Mouse (Mus musculus): ENCODE data around the gene Muc3. TPM values are rescaled to one million over a fixed set of nuclear protein-coding genes. Genes with fewer than 3 reads are reported as not detected.

Muc3 gene
- total and polyA plus RNA-seq, 3 experiments = not detected

- no peak for DNase-seq (ENCODE audit: low read depth, low spot score)
Measured at GRCm38 (mm10) chr5:137185362-137185761, 36.2 kb upstream of the Muc3 start.

GRCm38 (mm10) chr5:137179646-137180374, 30.7 kb upstream of the Muc3 start:
- no peak overlapping the region for H3K4me3 ChIP-seq (ENCODE audit: control insufficient read depth in 1 of 2, insufficient read depth in 1 of 2, low read depth in 2 of 2, low read length in 2 of 2)
- TF ChIP-seq SIN3A (IDR thresholded peaks at IDR 0.05; ENCODE audit: low read length) (no peak), MEF2A (IDR thresholded peaks at IDR 0.05; ENCODE audit: extremely low read depth, insufficient replicate concordance, low read depth, low read length, poor library complexity, severe bottlenecking) (no peak)
- no peak overlapping the region for H3K27ac ChIP-seq (ENCODE audit: control insufficient read depth, low read depth, low read length)
- peaks cover 8 to 13% of the 10 kb centered on the region in 2 experiments for H3K27me3 ChIP-seq (ENCODE audit: control insufficient read depth in 1 of 2, insufficient read depth in 2 of 2, low read length in 2 of 2)
- H3K9me3 ChIP-seq (replicated peaks; ENCODE audit: insufficient read depth, low read length) = no peaks in the 10 kb centered on the region
- no peaks in the 10 kb centered on the region for H3K4me1 ChIP-seq (ENCODE audit: control insufficient read depth in 1 of 2, insufficient read depth in 2 of 2, low read length in 2 of 2)
- DNase-seq (ENCODE audit: low read depth, low spot score) = no peak
- no peaks in the 10 kb centered on the region for H3K79me2 ChIP-seq (ENCODE audit: control insufficient read depth, insufficient read depth, low read length, poor library complexity)
- no peak overlapping the region for H3K9ac ChIP-seq (ENCODE audit: control insufficient read depth, low read depth, low read length, poor library complexity, severe bottlenecking)
- no peaks in the 10 kb centered on the region for H3K36me3 ChIP-seq (ENCODE audit: control insufficient read depth in 1 of 2, insufficient read depth in 2 of 2, low read length in 2 of 2)

More at GRCm38 (mm10) chr5:137185362-137185761, 36.2 kb upstream of the Muc3 start:
- no peak overlapping the region for H3K4me3 ChIP-seq (ENCODE audit: control insufficient read depth in 1 of 2, insufficient read depth in 1 of 2, low read depth in 2 of 2, low read length in 2 of 2)
- H3K27me3 ChIP-seq (ENCODE audit: control insufficient read depth in 1 of 2, insufficient read depth in 2 of 2, low read length in 2 of 2) = peaks cover 0 to 4% of the 10 kb centered on the region in 2 experiments
- H3K36me3 ChIP-seq (ENCODE audit: control insufficient read depth in 1 of 2, insufficient read depth in 2 of 2, low read length in 2 of 2) = peaks cover 0 to 4% of the 10 kb centered on the region in 2 experiments; a peak in 1 of 4 replicates
- H3K79me2 ChIP-seq (ENCODE audit: control insufficient read depth, insufficient read depth, low read length, poor library complexity) = no peaks in the 10 kb centered on the region; the same call in 1 of the 2 replicates
- TF ChIP-seq JUND (IDR thresholded peaks at IDR 0.05; ENCODE audit: low read depth, low read length) (no peak), TCF12 (IDR thresholded peaks at IDR 0.05; ENCODE audit: low read depth, low read length) (no peak)
- H3K9ac ChIP-seq (ENCODE audit: control insufficient read depth, low read depth, low read length, poor library complexity, severe bottlenecking) = no peak overlapping the region
- no peak overlapping the region for H3K27ac ChIP-seq (ENCODE audit: control insufficient read depth, low read depth, low read length)
- H3K4me1 ChIP-seq (ENCODE audit: control insufficient read depth in 1 of 2, insufficient read depth in 2 of 2, low read length in 2 of 2) = peaks cover 0 to 7% of the 10 kb centered on the region in 2 experiments; a peak in 2 of 4 replicates
- no peaks in the 10 kb centered on the region for H3K9me3 ChIP-seq (replicated peaks; ENCODE audit: insufficient read depth, low read length)

GRCm38 (mm10) chr5:137173967-137174366, 24.8 kb upstream of the Muc3 start:
- no peaks in the 10 kb centered on the region for H3K9me3 ChIP-seq (replicated peaks; ENCODE audit: insufficient read depth, low read length)
- no peak overlapping the region for H3K27ac ChIP-seq (ENCODE audit: control insufficient read depth, low read depth, low read length)
- 0 out of 4 replicates have a peak, but pooled peaks cover 0 to 2% of the 10 kb centered on the region in 2 experiments for H3K36me3 ChIP-seq (ENCODE audit: control insufficient read depth in 1 of 2, insufficient read depth in 2 of 2, low read length in 2 of 2)
- H3K4me3 ChIP-seq (ENCODE audit: control insufficient read depth in 1 of 2, insufficient read depth in 1 of 2, low read depth in 2 of 2, low read length in 2 of 2) = no peak overlapping the region
- H3K4me1 ChIP-seq (ENCODE audit: control insufficient read depth in 1 of 2, insufficient read depth in 2 of 2, low read length in 2 of 2) = peaks cover 0 to 8% of the 10 kb centered on the region in 2 experiments; a peak in 1 of 4 replicates
- H3K79me2 ChIP-seq (ENCODE audit: control insufficient read depth, insufficient read depth, low read length, poor library complexity) = no peaks in the 10 kb centered on the region
- no peak for DNase-seq (ENCODE audit: low read depth, low spot score)
- H3K9ac ChIP-seq (ENCODE audit: control insufficient read depth, low read depth, low read length, poor library complexity, severe bottlenecking) = no peak overlapping the region
- TF ChIP-seq USF1 (IDR thresholded peaks at IDR 0.05; ENCODE audit: low read depth, low read length) = 0 out of 2 replicates have a peak, but pooled peaks have one; percentile 21
- no peak for TF ChIP-seq MAFK (IDR thresholded peaks at IDR 0.05; ENCODE audit: borderline replicate concordance, low read depth, low read length)
- H3K27me3 ChIP-seq (ENCODE audit: control insufficient read depth in 1 of 2, insufficient read depth in 2 of 2, low read length in 2 of 2) = peaks cover 5 to 10% of the 10 kb centered on the region in 2 experiments; a peak in 3 of 4 replicates

Measured in MEL (cell line).